Mouse (Mus musculus) embryonic facial prominence, embryonic 15.5 days (tissue): Measurements from ENCODE around the gene Mettl1. TPM values are rescaled to one million over a fixed set of nuclear protein-coding genes. Genes with fewer than 3 reads are reported as not detected.

Experiments
- ATAC-seq: fragments of 200-750 bp; cut with Nextera tagmentation; 2 replicates; pipeline ENCODE4 v1.8.0; 2017; ENCODE audit warnings: low read depth, moderate TSS enrichment; ENCODE audit not compliant: insufficient number of reproducible peaks, low FRiP score, low TSS enrichment
- H3K27ac ChIP-seq: fragments of 300-500 bp; sonication (generic); replicated peaks from 2 replicates; pipeline ENCODE4 v1.5.1; 2015; ENCODE audit warnings: mild to moderate bottlenecking, inconsistent platforms
- H3K27me3 ChIP-seq: fragments of 300-500 bp; sonication (generic); 2 replicates; pipeline ENCODE4 v1.6.1; 2015; ENCODE audit warnings: inconsistent platforms
- H3K36me3 ChIP-seq: fragments of 300-500 bp; sonication (generic); 2 replicates; pipeline ENCODE4 v1.6.1; 2015; ENCODE audit warnings: mild to moderate bottlenecking, inconsistent platforms
- H3K4me1 ChIP-seq: fragments of 300-500 bp; sonication (generic); 2 replicates; pipeline ENCODE4 v1.6.1; 2015; ENCODE audit warnings: inconsistent platforms
- H3K4me2 ChIP-seq: fragments of 300-500 bp; sonication (generic); replicated peaks from 2 replicates; pipeline ENCODE4 v1.6.1; 2015; ENCODE audit warnings: mild to moderate bottlenecking, inconsistent platforms
- H3K4me3 ChIP-seq: fragments of 300-500 bp; sonication (generic); replicated peaks from 2 replicates; pipeline ENCODE4 v1.5.1; 2015; ENCODE audit warnings: mild to moderate bottlenecking, inconsistent platforms
- H3K9ac ChIP-seq: fragments of 300-500 bp; sonication (generic); 2 replicates; pipeline ENCODE4 v1.6.1; 2015; ENCODE audit warnings: inconsistent platforms
- H3K9me3 ChIP-seq: fragments of 300-500 bp; sonication (generic); replicated peaks from 2 replicates; pipeline ENCODE4 v1.6.1; 2016; ENCODE audit warnings: inconsistent platforms
- WGBS: fragments of 180-500 bp; shearing (Covaris S2); methylation state at CpG from one replicate; pipeline ENCODE4 v1.1.7; 2015; 5-methylcytosine and 5-hydroxymethylcytosine counted together
- polyA plus RNA-seq: library from polyadenylated mRNA; unstranded; fragments of >200 nt; fragmentation: Nextera tagmentation; extraction: Ambion mirVana; gene quantifications from 2 replicates; pipeline ENCODE4 v1.2.1, GENCODE M21; 2015

Gene Mettl1
- polyA plus RNA-seq, 1 experiment from 2014 or later, result 55.2 TPM

DNA sequence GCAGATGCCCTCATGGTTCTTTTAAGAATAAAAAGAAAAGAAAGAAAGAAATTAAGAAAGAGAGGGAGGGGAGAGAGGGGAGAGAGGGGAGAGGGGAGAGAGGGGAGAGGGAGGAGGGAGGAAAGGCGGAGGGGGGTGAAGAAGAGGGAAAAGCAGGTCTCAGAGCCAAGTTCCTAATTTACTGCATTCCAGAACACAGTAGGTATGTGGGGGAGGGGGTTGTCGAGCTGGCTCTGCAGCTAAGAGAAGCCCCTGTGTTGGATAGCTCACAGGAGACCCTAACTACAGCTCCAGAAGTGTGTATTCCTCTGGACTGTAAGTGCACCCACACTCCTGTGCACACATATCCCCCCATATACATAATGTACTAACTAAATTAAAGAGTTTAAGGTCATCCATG is 24.1 kb upstream of the Mettl1 start:
- Histone ChIP-seq H3K9me3 (no peaks in the 10 kb centered on the region), H3K4me2 (no peak overlapping the region), H3K27ac (no peak overlapping the region), H3K36me3 (peaks cover 11% of the 10 kb centered on the region; the same call in 1 of the 2 replicates), H3K4me3 (no peak overlapping the region), H3K27me3 (no peaks in the 10 kb centered on the region), H3K4me1 (peaks cover 6% of the 10 kb centered on the region), H3K9ac (no peak overlapping the region)
- ATAC-seq, result no peak
- WGBS, result 6% methylated on average over 2 of the region's 2 CpGs

- H3K9me3 ChIP-seq, result no peaks in the 10 kb centered on the region
- no peak overlapping the region for H3K4me3 ChIP-seq
- peaks cover 6% of the 10 kb centered on the region for H3K4me1 ChIP-seq
- WGBS, result 70% methylated on average over 16 of the region's 16 CpGs
- peaks cover 19% of the 10 kb centered on the region for H3K36me3 ChIP-seq
- ATAC-seq, result no peak
- no peak overlapping the region for H3K9ac ChIP-seq
- no peaks in the 10 kb centered on the region for H3K27me3 ChIP-seq
- no peak overlapping the region for H3K27ac ChIP-seq
- no peak overlapping the region for H3K4me2 ChIP-seq
These were observed 22.8 kb upstream of the Mettl1 start for GRCm38 (mm10) chr10:127018422-127018821.

DNA sequence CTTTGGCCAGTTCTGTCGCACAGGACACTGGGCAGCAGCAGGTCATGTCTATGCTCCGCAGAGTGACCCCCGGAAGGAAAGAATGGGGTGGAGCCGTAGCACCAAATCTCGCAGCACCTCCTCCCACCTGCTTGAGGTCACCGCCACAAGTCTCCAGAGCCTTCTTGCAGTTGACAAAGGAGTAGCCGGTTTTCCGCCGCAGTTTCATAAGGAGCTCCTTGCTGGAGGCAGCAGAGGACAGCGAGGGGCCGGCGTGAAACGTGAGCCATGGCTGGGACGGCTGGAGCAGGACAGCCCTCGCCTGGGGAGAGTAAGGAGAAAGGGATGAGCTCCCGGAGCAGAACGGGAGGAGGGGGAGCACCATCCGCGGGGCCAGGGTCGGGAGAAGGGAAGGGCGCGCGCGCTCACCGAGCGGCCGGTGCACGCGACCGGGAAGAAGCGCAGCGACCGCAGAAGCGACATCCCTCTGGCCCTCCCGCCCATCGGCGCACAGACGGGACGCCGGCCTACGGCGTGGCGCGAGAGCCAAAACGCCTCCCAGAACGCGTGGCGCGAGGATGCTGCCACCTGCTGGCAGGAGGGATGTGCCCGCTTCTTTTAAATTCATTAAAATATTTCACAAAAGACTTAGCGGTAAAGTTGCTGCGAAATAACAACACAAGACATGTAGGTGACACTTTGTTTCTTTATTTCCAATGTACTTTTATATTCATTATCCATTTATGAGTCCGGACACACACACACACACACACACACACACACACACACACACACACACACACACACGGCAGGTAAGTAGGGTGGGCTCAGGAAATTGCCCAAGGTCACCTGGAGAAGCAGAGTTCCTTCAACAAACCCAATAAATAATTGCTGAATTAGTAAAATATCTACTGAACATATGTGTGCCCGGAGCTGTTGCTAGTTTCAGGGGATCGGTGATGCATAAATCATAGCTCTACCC is 10.6 kb upstream of the Mettl1 start, which contains the start of gene Tsfm:
TSS of gene Tsfm (minus strand) at position 505 of the 961 bp plus-strand sequence.
- H3K27me3 ChIP-seq, result no peaks in the 10 kb centered on the region
- H3K4me1 ChIP-seq, result peaks cover 5% of the 10 kb centered on the region
- H3K4me3 ChIP-seq, result peak within 1 kb of the TSS; percentile 94
- H3K36me3 ChIP-seq, result peaks cover 32% of the 10 kb centered on the region
- peak within 1 kb of the TSS; percentile 83 for H3K9ac ChIP-seq
- peak; percentile 81 for ATAC-seq
- H3K27ac ChIP-seq, result peak within 1 kb of the TSS; percentile 83
- WGBS, result 5% methylated on average over 56 of the region's 56 CpGs
- H3K9me3 ChIP-seq, result no peaks in the 10 kb centered on the region
- peak within 1 kb of the TSS; percentile 85 for H3K4me2 ChIP-seq

DNA sequence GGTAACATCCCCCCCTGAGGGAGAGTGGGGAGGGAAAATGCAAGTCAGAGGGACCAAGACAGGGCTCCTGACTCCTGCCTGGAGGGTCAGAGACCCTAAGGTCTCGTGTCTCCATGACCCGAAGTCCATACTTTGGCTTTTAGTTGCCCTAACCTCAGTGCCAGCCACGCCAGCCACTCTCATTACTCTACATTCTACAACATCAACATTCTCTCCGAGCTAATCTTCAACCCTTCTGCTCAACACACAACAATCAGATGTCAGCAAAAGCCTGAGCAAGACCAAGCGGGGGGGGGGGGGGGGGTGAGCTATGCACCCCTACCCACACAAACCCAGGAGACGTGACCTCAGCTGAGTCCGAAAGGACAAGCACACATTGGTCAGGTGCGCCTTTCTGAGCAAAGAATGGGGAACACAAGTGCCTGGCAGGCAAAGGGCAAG is 7.9 kb upstream of the Mettl1 start:
- no peak for ATAC-seq
- Histone ChIP-seq H3K27ac (no peak overlapping the region), H3K4me1 (peaks cover 5% of the 10 kb centered on the region), H3K27me3 (no peaks in the 10 kb centered on the region), H3K9ac (no peak overlapping the region), H3K4me3 (no peak overlapping the region), H3K4me2 (no peak overlapping the region), H3K36me3 (peaks cover 6% of the 10 kb centered on the region; the same call in 1 of the 2 replicates), H3K9me3 (no peaks in the 10 kb centered on the region)
- WGBS, result 80% methylated on average over 8 of the region's 8 CpGs

DNA sequence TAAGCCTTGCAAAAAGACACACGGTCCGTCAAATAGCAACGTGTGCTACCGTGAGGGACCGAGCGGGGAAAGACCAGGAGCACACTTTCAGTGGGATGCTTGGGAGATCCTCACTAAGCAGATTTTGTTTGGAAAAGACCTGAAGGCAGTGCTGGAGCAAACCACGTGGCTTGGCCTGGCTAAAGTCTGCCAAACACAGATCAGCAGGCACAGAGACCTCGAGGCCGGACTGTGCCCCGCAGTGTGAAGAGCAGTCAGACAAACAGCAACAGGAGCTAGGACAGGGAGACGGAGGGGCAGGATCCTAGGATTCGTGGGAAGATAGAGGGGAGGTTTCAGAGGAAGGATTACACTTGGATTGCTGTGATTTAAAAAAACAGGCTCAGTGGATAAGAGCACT is 4.9 kb upstream of the Mettl1 start:
- Histone ChIP-seq H3K4me1 (peaks cover 14% of the 10 kb centered on the region; the same call in 1 of the 2 replicates), H3K27me3 (no peaks in the 10 kb centered on the region), H3K9me3 (no peaks in the 10 kb centered on the region), H3K36me3 (no peaks in the 10 kb centered on the region), H3K4me3 (no peak overlapping the region), H3K9ac (no peak overlapping the region), H3K4me2 (no peak overlapping the region), H3K27ac (no peak overlapping the region)
- 78% methylated on average over 12 of the region's 12 CpGs for WGBS
- ATAC-seq, result no peak

DNA sequence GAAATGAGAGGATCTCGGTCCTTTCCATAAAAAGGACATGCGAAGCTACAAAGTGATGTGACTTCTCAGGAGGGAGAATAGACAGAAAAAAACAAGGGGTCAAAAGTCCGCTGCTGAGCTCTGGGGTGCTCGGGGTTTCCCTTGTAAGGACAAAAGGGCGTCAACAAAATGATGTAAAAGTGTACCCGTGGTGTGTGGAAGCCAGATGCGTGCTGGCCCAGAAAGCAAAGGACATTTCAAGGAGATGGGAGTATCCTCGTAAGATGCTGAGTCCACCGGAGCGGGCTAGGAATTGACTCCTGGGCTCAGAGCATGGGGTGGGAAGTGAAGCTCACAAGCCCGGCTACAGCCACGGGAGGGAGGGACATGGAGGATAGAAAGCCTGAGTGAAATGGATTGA is 3.6 kb upstream of the Mettl1 start:
- WGBS, result 77% methylated on average over 12 of the region's 12 CpGs
- Histone ChIP-seq H3K9ac (no peak overlapping the region), H3K4me2 (no peak overlapping the region), H3K4me3 (no peak overlapping the region), H3K27me3 (no peaks in the 10 kb centered on the region), H3K4me1 (peaks cover 17% of the 10 kb centered on the region), H3K36me3 (no peaks in the 10 kb centered on the region), H3K27ac (no peak overlapping the region), H3K9me3 (no peaks in the 10 kb centered on the region)
- ATAC-seq, result no peak

GRCm38 (mm10) chr10:127040569-127041214 is 522 bp upstream of the Mettl1 start:
- no peak; the same call in 1 of the 2 replicates for ATAC-seq
- Histone ChIP-seq H3K9me3 (no peaks in the 10 kb centered on the region), H3K4me2 (peak overlapping the region; percentile 97), H3K27me3 (no peaks in the 10 kb centered on the region), H3K27ac (peak overlapping the region; percentile 90), H3K4me1 (peaks cover 23% of the 10 kb centered on the region), H3K9ac (peak overlapping the region; percentile 77), H3K4me3 (peak overlapping the region; percentile 89), H3K36me3 (peaks cover 14% of the 10 kb centered on the region)
- under 1% methylated on average over 20 of the region's 20 CpGs for WGBS

- peaks cover 23% of the 10 kb centered on the region for H3K4me1 ChIP-seq
- no peaks in the 10 kb centered on the region for H3K9me3 ChIP-seq
- peak overlapping the region; percentile 97 for H3K4me2 ChIP-seq
- H3K36me3 ChIP-seq, result peaks cover 14% of the 10 kb centered on the region
- peak overlapping the region; percentile 90 for H3K27ac ChIP-seq
- peak overlapping the region; percentile 89 for H3K4me3 ChIP-seq
- peak overlapping the region; percentile 77 for H3K9ac ChIP-seq
- peak; percentile 86 for ATAC-seq
- under 1% methylated on average over 44 of the region's 44 CpGs for WGBS
- peaks cover 2% of the 10 kb centered on the region; the same call in 1 of the 2 replicates for H3K27me3 ChIP-seq
These were observed 642 bp downstream of the Mettl1 start for GRCm38 (mm10) chr10:127041774-127042338.

DNA sequence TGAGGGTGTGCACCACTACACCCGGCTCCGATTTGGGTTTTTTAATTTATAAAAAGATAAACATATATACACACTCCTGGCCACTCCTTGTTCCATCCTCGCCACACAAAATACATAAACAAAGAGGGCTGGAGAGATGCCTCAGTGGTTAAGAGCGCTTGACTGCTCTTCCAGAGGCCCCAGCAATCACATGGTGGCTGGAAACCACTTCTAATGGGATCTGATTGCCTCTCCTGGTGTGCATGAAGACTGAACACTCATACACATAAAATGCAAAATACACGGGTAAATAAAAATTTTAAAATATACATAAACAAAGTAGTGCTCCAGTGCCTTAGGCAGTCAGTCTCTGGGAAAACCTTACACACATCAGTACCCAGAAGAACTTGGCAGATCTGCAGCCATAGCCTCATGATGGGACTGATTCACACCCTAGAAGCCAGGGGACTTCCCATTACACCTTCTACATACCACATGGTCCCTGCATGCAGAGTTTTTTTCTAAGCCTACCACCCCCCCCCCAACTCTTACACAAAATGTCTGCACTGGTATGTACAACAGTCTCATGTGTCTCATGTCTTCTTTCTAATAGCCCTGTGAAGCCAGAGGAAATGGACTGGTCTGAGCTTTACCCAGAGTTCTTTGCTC is 1.4 kb downstream of the Mettl1 start:
- Histone ChIP-seq H3K4me2 (peak overlapping the region; percentile 97), H3K27me3 (peaks cover 9% of the 10 kb centered on the region), H3K9me3 (no peaks in the 10 kb centered on the region), H3K4me3 (peak overlapping the region; percentile 89), H3K36me3 (peaks cover 14% of the 10 kb centered on the region), H3K9ac (peak overlapping the region; percentile 77), H3K4me1 (peaks cover 23% of the 10 kb centered on the region), H3K27ac (peak overlapping the region; percentile 90)
- no peak for ATAC-seq
- 14% methylated on average over 5 of the region's 5 CpGs for WGBS

DNA sequence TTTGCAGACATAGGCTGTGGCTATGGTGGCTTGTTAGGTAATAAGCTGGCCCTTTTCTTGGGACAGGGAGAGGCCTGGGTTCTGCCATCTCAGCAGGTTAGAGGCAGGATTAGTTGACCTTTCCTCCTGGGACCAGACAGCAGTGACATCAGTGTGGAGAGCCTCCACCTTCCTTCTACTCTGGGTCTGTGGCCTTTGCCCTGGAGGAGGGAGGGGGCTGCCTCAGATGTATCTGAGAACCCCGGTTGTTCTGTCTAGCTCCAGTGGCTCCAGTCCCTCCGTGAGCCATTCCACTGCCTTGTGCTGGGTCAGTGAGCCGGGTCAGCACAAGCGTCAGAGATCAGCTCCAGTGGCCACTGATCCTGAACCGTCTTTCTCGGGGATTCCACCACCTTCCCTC is 2.0 kb downstream of the Mettl1 start:
- no peak for ATAC-seq
- Histone ChIP-seq H3K9me3 (no peaks in the 10 kb centered on the region), H3K27ac (no peak overlapping the region), H3K27me3 (peaks cover 15% of the 10 kb centered on the region), H3K36me3 (peaks cover 14% of the 10 kb centered on the region), H3K4me2 (no peak overlapping the region), H3K9ac (no peak overlapping the region), H3K4me1 (peaks cover 25% of the 10 kb centered on the region), H3K4me3 (0 out of 2 replicates have a peak overlapping the region, but pooled peaks have one; percentile 89)
- WGBS, result 89% methylated on average over 6 of the region's 6 CpGs
